Mouse (Mus musculus) ES-E14 (cell line): ENCODE data around the gene Tbc1d10a. TPM values are rescaled to one million over a fixed set of nuclear protein-coding genes. Genes with fewer than 3 reads are reported as not detected.
"Not testable (repeated sequence)": the region's sequence is repeated elsewhere in the genome, so short reads cannot be mapped to it uniquely, and the experiment has no call there.

Source experiments
- DNase-seq: peaks from one replicate; pipeline ENCODE4 v3.0.0-alpha.2; 2013; ENCODE audit warnings: low read depth, low spot score
- H3K27ac ChIP-seq: 2 replicates; pipeline ENCODE4 v1.5.1; 2012; ENCODE audit warnings: low read depth, mild to moderate bottlenecking, low read length, moderate library complexity, mixed read lengths; ENCODE audit not compliant: poor library complexity, insufficient read depth, severe bottlenecking
- H3K36me3 ChIP-seq: 2 replicates; pipeline ENCODE4 v1.6.1; 2012; ENCODE audit warnings: mild to moderate bottlenecking, low read length, moderate library complexity, mixed read lengths; ENCODE audit not compliant: control insufficient read depth, poor library complexity, insufficient read depth, severe bottlenecking
- H3K4me1 ChIP-seq, 2 experiments: fragments of 150-350 bp in 1 of 2; sonication (generic) in 1 of 2; 2 replicates each; pipeline ENCODE4 v1.6.1; 2012; ENCODE audit warnings: low read length in 2 of 2, mild to moderate bottlenecking in 1 of 2, mixed read lengths in 1 of 2; ENCODE audit not compliant: control insufficient read depth in 2 of 2, insufficient read depth in 2 of 2, poor library complexity in 1 of 2
- H3K4me3 ChIP-seq, 2 experiments: fragments of 150-350 bp in 1 of 2; sonication (generic) in 1 of 2; 2 replicates each; pipeline ENCODE4 v1.5.1; 2012; ENCODE audit warnings: low read length in 2 of 2, low read depth in 1 of 2, mild to moderate bottlenecking in 1 of 2, mixed read lengths in 1 of 2; ENCODE audit not compliant: insufficient read depth in 1 of 2, poor library complexity in 1 of 2, severe bottlenecking in 1 of 2
- H3K9ac ChIP-seq: 2 replicates; pipeline ENCODE4 v1.6.1; 2012; ENCODE audit warnings: low read depth, mild to moderate bottlenecking, low read length, mixed read lengths; ENCODE audit not compliant: poor library complexity, insufficient read depth, severe bottlenecking
- H3K9me3 ChIP-seq: fragments of 150-350 bp; sonication (generic); 2 replicates; pipeline ENCODE4 v1.6.1; 2012; ENCODE audit warnings: low read depth, mild to moderate bottlenecking, low read length; ENCODE audit not compliant: control insufficient read depth, insufficient read depth
- CHD2 ChIP-seq: IDR thresholded peaks from 2 replicates; pipeline ENCODE4 v1.6.1; 2014; ENCODE audit warnings: mild to moderate bottlenecking, low read depth, low read length, inconsistent platforms
- HCFC1 ChIP-seq: IDR thresholded peaks from 2 replicates; pipeline ENCODE4 v1.6.1; 2012; ENCODE audit warnings: low read length, inconsistent platforms, borderline replicate concordance; ENCODE audit not compliant: insufficient read depth
- MAFK ChIP-seq: IDR thresholded peaks from 2 replicates; pipeline ENCODE4 v1.6.1; 2014; ENCODE audit warnings: mild to moderate bottlenecking, low read depth, low read length, inconsistent platforms; ENCODE audit not compliant: insufficient read depth
- ZC3H11A ChIP-seq: IDR thresholded peaks from 2 replicates; pipeline ENCODE4 v1.6.1; 2012; ENCODE audit warnings: low read depth, mild to moderate bottlenecking, inconsistent platforms, low read length, borderline replicate concordance
- ZNF384 ChIP-seq: IDR thresholded peaks from 2 replicates; pipeline ENCODE4 v1.6.1; 2012; ENCODE audit warnings: low read depth, low read length, inconsistent platforms
- in situ Hi-C, 2 experiments: fragments of 600-800 bp; cut with MboI; formaldehyde crosslinking; loops; one replicate each; pipeline ENCODE4 v1.15.1; 2025; ENCODE audit warnings: low sequenced_read_pairs in 2 of 2, inconsistent platforms in 1 of 2; ENCODE audit not compliant: unreplicated experiment in 2 of 2
- total RNA-seq: library from RNA; depleted of rRNA; stranded (reverse); fragments of 300-350 nt; gene quantifications from 2 replicates; pipeline ENCODE4 v1.2.3, GENCODE M21; 2012

Tbc1d10a gene
- total RNA-seq, 1 experiment: 40.9 TPM

- Histone ChIP-seq H3K4me1 (peaks cover 0 to 4% of the 10 kb centered on the region in 2 experiments; a peak in 1 of 4 replicates), H3K9ac (no peak overlapping the region), H3K36me3 (peaks cover 21% of the 10 kb centered on the region), H3K9me3 (no peaks in the 10 kb centered on the region), H3K27ac (no peak overlapping the region), H3K4me3 (no peak overlapping the region)
- TF ChIP-seq ZNF384: peak; percentile 76
- TF ChIP-seq HCFC1: no peak
- no peak for DNase-seq
- in situ Hi-C loops: no loop called here
Observed at GRCm38 (mm10) chr11:4184251-4184952, 2.2 kb upstream of the Tbc1d10a start.

- DNase-seq, H3K9me3 ChIP-seq, H3K9ac ChIP-seq, H3K27ac ChIP-seq, H3K4me1 ChIP-seq, in situ Hi-C loops, H3K4me3 ChIP-seq: not testable (repeated sequence)
- peaks cover 17% of the 10 kb centered on the region for H3K36me3 ChIP-seq
- peak; percentile 56; the same call in 1 of the 2 replicates for TF ChIP-seq ZNF384
Observed at GRCm38 (mm10) chr11:4185480-4185879, 1.1 kb upstream of the Tbc1d10a start.

GRCm38 (mm10) chr11:4187318-4187700 lies 720 bp downstream of the Tbc1d10a start:
- peak overlapping the region; percentile 92 for H3K9ac ChIP-seq
- H3K36me3 ChIP-seq: peaks cover 10% of the 10 kb centered on the region
- H3K9me3 ChIP-seq: no peaks in the 10 kb centered on the region
- H3K4me1 ChIP-seq: peaks cover 0 to 4% of the 10 kb centered on the region in 2 experiments; a peak in 1 of 4 replicates
- peak overlapping the region; percentile 88 to 98 for H3K4me3 ChIP-seq
- TF ChIP-seq ZC3H11A (no peak), CHD2 (no peak), ZNF384 (no peak), MAFK (no peak), HCFC1 (no peak)
- DNase-seq: no peak
- H3K27ac ChIP-seq: no peak overlapping the region
- in situ Hi-C loops: no loop called here

GRCm38 (mm10) chr11:4189182-4189581 lies 2.6 kb downstream of the Tbc1d10a start:
- H3K9me3 ChIP-seq: no peaks in the 10 kb centered on the region
- H3K36me3 ChIP-seq: peaks cover 4% of the 10 kb centered on the region; the same call in 1 of the 2 replicates
- H3K4me3 ChIP-seq: no peak overlapping the region
- DNase-seq: no peak
- H3K9ac ChIP-seq: no peak overlapping the region
- H3K4me1 ChIP-seq: peaks cover 0 to 4% of the 10 kb centered on the region in 2 experiments; a peak in 1 of 4 replicates
- in situ Hi-C loops: no loop called here
- TF ChIP-seq CHD2: no peak
- TF ChIP-seq HCFC1: no peak
- no peak for TF ChIP-seq ZNF384
- H3K27ac ChIP-seq: no peak overlapping the region

GRCm38 (mm10) chr11:4190677-4191076 lies 4.1 kb downstream of the Tbc1d10a start:
- Histone ChIP-seq H3K4me1 (peaks cover 0 to 4% of the 10 kb centered on the region in 2 experiments; a peak in 1 of 4 replicates), H3K9me3 (no peaks in the 10 kb centered on the region), H3K27ac (no peak overlapping the region), H3K9ac (no peak overlapping the region), H3K4me3 (no peak overlapping the region), H3K36me3 (peaks cover 4% of the 10 kb centered on the region; the same call in 1 of the 2 replicates)
- no peak for DNase-seq
- in situ Hi-C loops: no loop called here
- TF ChIP-seq HCFC1 (no peak), MAFK (no peak), ZNF384 (no peak), ZC3H11A (no peak), CHD2 (no peak)
